Mouse (Mus musculus) embryonic fibroblast, embryonic 13.5 days (primary cell): Measurements from ENCODE around the gene Olfr1231.

ENCODE experiments used
- CTCF ChIP-seq: IDR thresholded peaks from 2 replicates; pipeline ENCODE4 v1.5.1; 2011; ENCODE audit warnings: mild to moderate bottlenecking, control low read depth, low read length, moderate library complexity, borderline replicate concordance; ENCODE audit not compliant: insufficient read depth
- POLR2A ChIP-seq: IDR thresholded peaks from 2 replicates; pipeline ENCODE4 v1.6.1; 2011; ENCODE audit warnings: low read depth, mild to moderate bottlenecking, control low read depth, low read length, moderate library complexity

GRCm38 (mm10) chr2:89342298-89342697 is 35.4 kb upstream of the Olfr1231 start, which contains the start of gene Olfr1233:
- TF ChIP-seq CTCF (no peak), POLR2A (no peak)
